Mouse (Mus musculus) kidney, embryonic 15.5 days (tissue): Measurements from ENCODE around the gene Aagab. TPM values are rescaled to one million over a fixed set of nuclear protein-coding genes. Genes with fewer than 3 reads are reported as not detected.
A peak's percentile ranks its signal among the peaks of the same experiment; 100 is the strongest.

Experiments used
- ATAC-seq: fragments of 200-750 bp; cut with Nextera tagmentation; replicated peaks from 2 replicates; pipeline ENCODE4 v1.8.0; 2017; ENCODE audit warnings: moderate TSS enrichment; ENCODE audit not compliant: low FRiP score
- H3K27ac ChIP-seq: fragments of 300-500 bp; sonication (generic); 2 replicates; pipeline ENCODE4 v1.5.1; 2015; ENCODE audit warnings: mild to moderate bottlenecking, inconsistent platforms
- H3K27me3 ChIP-seq: fragments of 300-500 bp; sonication (generic); 2 replicates; pipeline ENCODE4 v1.6.1; 2015; ENCODE audit warnings: inconsistent platforms
- H3K36me3 ChIP-seq: fragments of 300-500 bp; sonication (generic); 2 replicates; pipeline ENCODE4 v1.6.1; 2015; ENCODE audit warnings: inconsistent platforms
- H3K4me1 ChIP-seq: fragments of 300-500 bp; sonication (generic); 2 replicates; pipeline ENCODE4 v1.6.1; 2015; ENCODE audit warnings: inconsistent platforms
- H3K4me2 ChIP-seq: fragments of 300-500 bp; sonication (generic); 2 replicates; pipeline ENCODE4 v1.6.1; 2015; ENCODE audit warnings: moderate library complexity, mild to moderate bottlenecking, inconsistent platforms
- H3K4me3 ChIP-seq: fragments of 300-500 bp; sonication (generic); replicated peaks from 2 replicates; pipeline ENCODE4 v1.5.1; 2015; ENCODE audit warnings: mild to moderate bottlenecking, inconsistent platforms
- H3K9ac ChIP-seq: fragments of 300-500 bp; sonication (generic); 2 replicates; pipeline ENCODE4 v1.6.1; 2015; ENCODE audit warnings: mild to moderate bottlenecking, inconsistent platforms
- H3K9me3 ChIP-seq: fragments of 300-500 bp; sonication (generic); replicated peaks from 2 replicates; pipeline ENCODE4 v1.6.1; 2016; ENCODE audit warnings: inconsistent platforms
- WGBS: fragments of 180-500 bp; shearing (Covaris S2); methylation state at CpG from one replicate; pipeline ENCODE4 v1.1.7; 2015; ENCODE audit warnings: mixed read lengths; 5-methylcytosine and 5-hydroxymethylcytosine counted together
- polyA plus RNA-seq: library from polyadenylated mRNA; unstranded; fragments of >200 nt; fragmentation: Nextera tagmentation; extraction: Ambion mirVana; gene quantifications from 2 replicates; pipeline ENCODE4 v1.2.1, GENCODE M21; 2015

Aagab gene
- polyA plus RNA-seq, 1 experiment from 2014 or later, result 33.3 TPM

DNA sequence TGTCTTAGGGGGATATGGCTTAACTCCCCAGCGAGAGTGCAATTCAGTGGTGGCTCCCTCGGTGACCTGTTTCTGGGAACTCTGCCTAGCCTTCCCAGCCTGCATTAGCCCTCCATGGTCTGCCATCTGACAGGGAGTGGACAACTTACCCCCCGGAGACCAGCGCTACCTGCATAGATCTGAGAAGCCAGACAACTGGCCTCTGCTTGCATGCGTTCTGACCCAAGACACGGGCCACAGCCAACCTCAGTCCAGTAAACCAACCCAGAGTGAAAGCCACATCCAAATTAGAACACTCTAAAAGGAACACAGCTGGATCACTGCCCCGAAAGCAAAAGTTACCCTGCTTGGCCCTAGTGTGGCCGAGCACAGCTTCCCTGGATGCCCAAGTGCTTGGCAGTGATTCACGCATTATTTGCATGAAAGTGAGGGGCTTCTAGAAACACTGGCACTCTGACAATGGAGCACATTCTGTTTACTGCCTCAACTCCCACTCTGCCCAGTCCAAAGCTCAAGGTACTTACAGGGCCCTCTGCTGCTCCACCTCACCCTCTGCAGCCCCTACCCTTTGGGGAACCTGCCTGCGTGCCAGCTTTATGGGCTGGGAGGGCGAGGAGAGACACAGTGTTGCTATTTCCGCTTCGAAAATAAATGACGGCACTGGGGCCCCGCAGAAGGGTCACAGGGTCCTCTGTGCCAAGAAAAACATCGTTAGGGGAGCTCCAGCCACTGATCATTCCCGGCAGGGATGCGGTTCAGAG lies 64.3 kb downstream of the Aagab start:
- Histone ChIP-seq H3K4me1 (peaks cover 79% of the 10 kb centered on the region), H3K4me3 (no peak overlapping the region), H3K4me2 (no peak overlapping the region), H3K27me3 (no peaks in the 10 kb centered on the region), H3K27ac (peak overlapping the region; percentile 70), H3K9me3 (no peaks in the 10 kb centered on the region), H3K9ac (no peak overlapping the region), H3K36me3 (peaks cover 48% of the 10 kb centered on the region)
- ATAC-seq, result no peak
- 39% methylated on average over 18 of the region's 18 CpGs for WGBS

GRCm38 (mm10) chr9:63667373-63667724 lies 64.9 kb downstream of the Aagab start:
- Histone ChIP-seq H3K4me3 (no peak overlapping the region), H3K27me3 (no peaks in the 10 kb centered on the region), H3K4me1 (peaks cover 77% of the 10 kb centered on the region), H3K36me3 (peaks cover 42% of the 10 kb centered on the region), H3K4me2 (no peak overlapping the region), H3K27ac (peak overlapping the region; percentile 70), H3K9me3 (no peaks in the 10 kb centered on the region), H3K9ac (no peak overlapping the region)
- no peak for ATAC-seq
- 58% methylated on average over 8 of the region's 8 CpGs for WGBS

- Histone ChIP-seq H3K4me2 (no peak overlapping the region), H3K9me3 (no peaks in the 10 kb centered on the region), H3K4me3 (no peak overlapping the region), H3K9ac (no peak overlapping the region), H3K4me1 (peaks cover 77% of the 10 kb centered on the region), H3K27me3 (no peaks in the 10 kb centered on the region), H3K36me3 (peaks cover 31% of the 10 kb centered on the region), H3K27ac (peak overlapping the region; percentile 54)
- WGBS, result 48% methylated on average over 1 of the region's 1 CpGs
- 0 out of 2 replicates have a peak, but pooled peaks have one; percentile 47 for ATAC-seq
These were observed 66.2 kb downstream of the Aagab start for GRCm38 (mm10) chr9:63668621-63669020.

- 93% methylated on average over 7 of the region's 7 CpGs for WGBS
- H3K4me1 ChIP-seq, result peaks cover 71% of the 10 kb centered on the region
These were observed 67.4 kb downstream of the Aagab start for GRCm38 (mm10) chr9:63669816-63670215.

DNA sequence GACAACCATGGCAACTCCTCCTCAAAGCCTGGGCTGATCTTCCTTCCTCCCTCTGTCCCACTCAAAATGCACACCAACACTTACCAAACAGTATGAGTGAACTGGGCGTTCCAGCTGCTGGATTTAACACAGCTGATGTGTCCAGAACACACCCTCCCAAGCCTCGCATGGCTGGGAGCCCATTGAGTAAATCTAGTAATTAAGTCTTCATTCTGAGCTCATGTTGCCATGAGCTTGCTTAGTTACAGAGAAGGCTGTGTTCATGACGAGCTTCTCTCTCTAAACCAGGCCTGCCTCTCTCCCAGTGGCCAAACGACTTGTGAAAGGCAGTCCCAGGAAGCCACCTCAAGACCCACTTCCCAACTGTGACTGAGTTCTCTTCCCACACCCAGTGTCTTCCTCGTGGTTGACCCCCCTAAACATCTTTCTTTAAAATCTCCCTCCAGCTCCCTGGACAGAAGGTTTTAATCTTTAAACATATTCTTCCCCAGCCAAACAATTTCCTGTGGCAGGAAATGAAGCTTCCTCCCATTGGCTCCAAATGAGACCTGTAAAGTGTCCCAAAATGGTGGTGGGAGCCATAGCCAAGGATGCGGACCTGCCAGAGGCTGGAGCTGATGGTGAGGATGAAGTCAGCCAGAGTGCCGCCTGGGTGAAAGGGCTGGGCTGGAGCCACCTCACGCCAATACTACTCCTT lies 70.5 kb downstream of the Aagab start:
- H3K27me3 ChIP-seq, result no peaks in the 10 kb centered on the region
- no peak overlapping the region for H3K4me3 ChIP-seq
- no peak overlapping the region for H3K9ac ChIP-seq
- H3K27ac ChIP-seq, result peak overlapping the region; percentile 63
- whole genome bisulfite sequencing, result 53% methylated on average over 8 of the region's 8 CpGs
- ATAC-seq, result no peak
- H3K4me1 ChIP-seq, result peaks cover 53% of the 10 kb centered on the region
- no peak overlapping the region for H3K4me2 ChIP-seq
- H3K36me3 ChIP-seq, result peaks cover 19% of the 10 kb centered on the region; the same call in 1 of the 2 replicates
- no peaks in the 10 kb centered on the region for H3K9me3 ChIP-seq

More at GRCm38 (mm10) chr9:63669816-63670215, 67.4 kb downstream of the Aagab start:
- Histone ChIP-seq H3K27me3 (no peaks in the 10 kb centered on the region), H3K4me2 (no peak overlapping the region), H3K9me3 (no peaks in the 10 kb centered on the region), H3K4me3 (no peak overlapping the region), H3K27ac (no peak overlapping the region), H3K36me3 (peaks cover 29% of the 10 kb centered on the region; the same call in 1 of the 2 replicates), H3K9ac (no peak overlapping the region)
- ATAC-seq, result no peak

- Histone ChIP-seq H3K27me3 (no peaks in the 10 kb centered on the region), H3K4me3 (no peak overlapping the region), H3K9ac (no peak overlapping the region), H3K4me2 (no peak overlapping the region), H3K36me3 (peaks cover 19% of the 10 kb centered on the region; the same call in 1 of the 2 replicates), H3K4me1 (peaks cover 53% of the 10 kb centered on the region), H3K9me3 (no peaks in the 10 kb centered on the region), H3K27ac (peak overlapping the region; percentile 63; the same call in 1 of the 2 replicates)
- 80% methylated on average over 3 of the region's 3 CpGs for WGBS
- ATAC-seq, result no peak
These were observed 71.0 kb downstream of the Aagab start for GRCm38 (mm10) chr9:63673494-63673805.

- WGBS, result 69% methylated on average over 10 of the region's 10 CpGs
- Histone ChIP-seq H3K4me2 (no peak overlapping the region), H3K9me3 (no peaks in the 10 kb centered on the region), H3K9ac (no peak overlapping the region), H3K36me3 (peaks cover 19% of the 10 kb centered on the region; the same call in 1 of the 2 replicates), H3K27ac (no peak overlapping the region), H3K4me3 (no peak overlapping the region), H3K27me3 (no peaks in the 10 kb centered on the region), H3K4me1 (peaks cover 52% of the 10 kb centered on the region)
- ATAC-seq, result no peak
These were observed 72.2 kb downstream of the Aagab start for GRCm38 (mm10) chr9:63674613-63675012.

GRCm38 (mm10) chr9:63677621-63678020 lies 75.2 kb downstream of the Aagab start:
- Histone ChIP-seq H3K9ac (no peak overlapping the region), H3K4me2 (no peak overlapping the region), H3K4me3 (no peak overlapping the region), H3K27ac (peak overlapping the region; percentile 59), H3K36me3 (peaks cover 5% of the 10 kb centered on the region; the same call in 1 of the 2 replicates), H3K4me1 (peaks cover 55% of the 10 kb centered on the region), H3K9me3 (no peaks in the 10 kb centered on the region), H3K27me3 (no peaks in the 10 kb centered on the region)
- no peak for ATAC-seq
- 34% methylated on average over 3 of the region's 3 CpGs for WGBS

GRCm38 (mm10) chr9:63678076-63678475 lies 75.6 kb downstream of the Aagab start:
- Histone ChIP-seq H3K36me3 (peaks cover 5% of the 10 kb centered on the region; the same call in 1 of the 2 replicates), H3K27ac (peak overlapping the region; percentile 59), H3K4me3 (no peak overlapping the region), H3K9me3 (no peaks in the 10 kb centered on the region), H3K9ac (no peak overlapping the region), H3K4me1 (peaks cover 54% of the 10 kb centered on the region), H3K27me3 (no peaks in the 10 kb centered on the region), H3K4me2 (no peak overlapping the region)
- WGBS, result 89% methylated on average over 1 of the region's 1 CpGs
- no peak for ATAC-seq

DNA sequence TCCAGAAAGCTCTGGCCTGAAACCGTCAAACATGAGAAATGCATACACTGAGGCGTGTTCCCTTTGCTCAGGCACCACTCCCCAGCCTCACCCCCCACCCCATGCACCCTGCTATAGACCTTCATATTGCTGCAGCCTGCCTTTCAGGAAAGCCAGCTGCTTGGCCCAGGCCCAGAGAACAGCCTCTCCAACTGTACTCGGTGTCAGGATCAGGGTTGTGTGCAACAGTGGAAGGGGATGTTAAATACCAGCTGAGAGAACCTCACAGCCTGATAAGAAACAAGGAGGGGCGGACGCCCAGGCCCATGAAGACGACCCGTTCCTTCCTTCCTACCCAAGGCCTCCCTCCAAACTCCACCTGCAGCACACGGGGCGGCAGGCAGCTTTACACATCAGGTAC lies 79.8 kb downstream of the Aagab start:
- H3K9ac ChIP-seq, result no peak overlapping the region
- WGBS, result 68% methylated on average over 9 of the region's 9 CpGs
- H3K4me1 ChIP-seq, result peaks cover 44% of the 10 kb centered on the region
- ATAC-seq, result no peak
- H3K27me3 ChIP-seq, result no peaks in the 10 kb centered on the region
- H3K9me3 ChIP-seq, result no peaks in the 10 kb centered on the region
- no peak overlapping the region for H3K4me2 ChIP-seq
- H3K27ac ChIP-seq, result 0 out of 2 replicates have a peak overlapping the region, but pooled peaks have one; percentile 18
- H3K36me3 ChIP-seq, result peaks cover 12% of the 10 kb centered on the region; the same call in 1 of the 2 replicates
- no peak overlapping the region for H3K4me3 ChIP-seq

DNA sequence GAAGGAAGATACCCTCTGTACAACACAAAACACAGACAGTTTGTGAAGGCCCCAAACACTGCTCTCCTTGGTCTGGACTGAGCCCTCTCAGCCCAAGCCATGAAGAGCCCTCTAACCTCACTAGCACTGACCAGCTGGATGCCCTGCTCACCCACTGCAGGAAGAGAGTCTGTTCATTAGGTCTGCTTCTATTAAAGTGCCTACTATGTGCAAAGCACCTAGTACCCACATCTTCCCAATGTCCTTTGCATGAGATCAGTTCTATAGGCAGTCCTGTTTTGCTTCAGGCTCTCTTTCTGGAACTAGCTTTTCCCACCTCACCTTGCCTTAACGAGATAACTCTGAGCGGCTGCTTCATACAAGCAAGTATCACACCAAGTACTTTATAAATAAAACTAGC lies 80.5 kb downstream of the Aagab start:
- 94% methylated on average over 2 of the region's 2 CpGs for WGBS
- Histone ChIP-seq H3K4me1 (peaks cover 43% of the 10 kb centered on the region), H3K9ac (no peak overlapping the region), H3K36me3 (peaks cover 12% of the 10 kb centered on the region; the same call in 1 of the 2 replicates), H3K4me3 (no peak overlapping the region), H3K4me2 (no peak overlapping the region), H3K9me3 (no peaks in the 10 kb centered on the region), H3K27ac (no peak overlapping the region), H3K27me3 (no peaks in the 10 kb centered on the region)
- ATAC-seq, result no peak

GRCm38 (mm10) chr9:63684277-63684676 lies 81.8 kb downstream of the Aagab start:
- Histone ChIP-seq H3K4me1 (peaks cover 32% of the 10 kb centered on the region), H3K4me2 (no peak overlapping the region), H3K9me3 (no peaks in the 10 kb centered on the region), H3K36me3 (peaks cover 12% of the 10 kb centered on the region; the same call in 1 of the 2 replicates), H3K4me3 (no peak overlapping the region), H3K27me3 (no peaks in the 10 kb centered on the region), H3K27ac (no peak overlapping the region), H3K9ac (no peak overlapping the region)
- no peak for ATAC-seq
- 98% methylated on average over 6 of the region's 6 CpGs for WGBS
